Mouse (Mus musculus): Measurements from ENCODE around the gene Eps15. TPM values are rescaled to one million over a fixed set of nuclear protein-coding genes. Genes with fewer than 3 reads are reported as not detected.
A peak's percentile ranks its signal among the peaks of the same experiment; 100 is the strongest.
"Not testable (repeated sequence)": the region's sequence is repeated elsewhere in the genome, so short reads cannot be mapped to it uniquely, and the experiment has no call there.

Eps15 gene
- polyA plus RNA-seq, 1 experiment from 2014 or later, result 46.0 TPM

- Histone ChIP-seq H3K4me3 (replicated peaks; ENCODE audit: low read length) (no peak overlapping the region), H3K9ac (replicated peaks; ENCODE audit: low read depth, low read length) (no peak overlapping the region), H3K27ac (ENCODE audit: low read length) (no peak overlapping the region), H3K4me2 (ENCODE audit: low read length) (no peak overlapping the region), H3K27me3 (replicated peaks; ENCODE audit: control insufficient read depth, insufficient read depth, low read length) (no peaks in the 10 kb centered on the region), H3K36me3 (ENCODE audit: control insufficient read depth, insufficient read depth) (peaks cover 6% of the 10 kb centered on the region), H3K9me3 (ENCODE audit: control insufficient read depth, low read length) (no peaks in the 10 kb centered on the region), H3K4me1 (replicated peaks; ENCODE audit: control insufficient read depth, insufficient read depth, low read length) (no peaks in the 10 kb centered on the region)
- WGBS, result 95% methylated on average over 1 of the region's 1 CpGs
- no peak for ATAC-seq
Observed at GRCm38 (mm10) chr4:109378107-109378506, 98.0 kb downstream of the Eps15 start.

- Histone ChIP-seq H3K9me3 (ENCODE audit: control insufficient read depth, low read length) (no peaks in the 10 kb centered on the region), H3K9ac (replicated peaks; ENCODE audit: low read depth, low read length) (no peak overlapping the region), H3K36me3 (ENCODE audit: control insufficient read depth, insufficient read depth) (peaks cover 4% of the 10 kb centered on the region), H3K4me2 (ENCODE audit: low read length) (no peak overlapping the region), H3K27me3 (replicated peaks; ENCODE audit: control insufficient read depth, insufficient read depth, low read length) (no peaks in the 10 kb centered on the region), H3K4me3 (replicated peaks; ENCODE audit: low read length) (no peak overlapping the region), H3K27ac (ENCODE audit: low read length) (no peak overlapping the region), H3K4me1 (replicated peaks; ENCODE audit: control insufficient read depth, insufficient read depth, low read length) (peaks cover 2% of the 10 kb centered on the region; the same call in 1 of the 2 replicates)
- WGBS, result 55% methylated on average over 2 of the region's 2 CpGs
- no peak for ATAC-seq
Observed at GRCm38 (mm10) chr4:109382457-109382856, 102.4 kb downstream of the Eps15 start.

DNA sequence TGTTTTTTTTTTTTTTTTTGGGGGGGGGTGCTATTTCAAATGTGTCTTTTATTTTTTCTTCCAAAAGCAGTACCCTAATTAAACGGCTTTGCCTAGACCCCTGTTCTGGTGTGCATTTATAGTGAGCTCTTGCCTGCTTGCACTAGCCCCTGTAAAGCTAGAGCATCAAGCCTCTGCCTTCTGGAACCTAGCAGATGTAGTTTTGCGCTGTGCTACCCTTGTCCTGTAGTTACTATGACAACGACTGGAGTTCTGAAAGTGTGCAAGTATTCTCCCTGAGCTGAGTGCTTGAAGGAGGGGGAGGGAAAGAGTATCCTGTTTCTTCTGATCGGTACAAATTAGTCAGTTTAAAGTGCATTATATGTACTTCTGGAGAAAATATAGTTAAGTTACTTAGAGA lies 105.5 kb downstream of the Eps15 start:
- peak; percentile 67 for ATAC-seq

DNA sequence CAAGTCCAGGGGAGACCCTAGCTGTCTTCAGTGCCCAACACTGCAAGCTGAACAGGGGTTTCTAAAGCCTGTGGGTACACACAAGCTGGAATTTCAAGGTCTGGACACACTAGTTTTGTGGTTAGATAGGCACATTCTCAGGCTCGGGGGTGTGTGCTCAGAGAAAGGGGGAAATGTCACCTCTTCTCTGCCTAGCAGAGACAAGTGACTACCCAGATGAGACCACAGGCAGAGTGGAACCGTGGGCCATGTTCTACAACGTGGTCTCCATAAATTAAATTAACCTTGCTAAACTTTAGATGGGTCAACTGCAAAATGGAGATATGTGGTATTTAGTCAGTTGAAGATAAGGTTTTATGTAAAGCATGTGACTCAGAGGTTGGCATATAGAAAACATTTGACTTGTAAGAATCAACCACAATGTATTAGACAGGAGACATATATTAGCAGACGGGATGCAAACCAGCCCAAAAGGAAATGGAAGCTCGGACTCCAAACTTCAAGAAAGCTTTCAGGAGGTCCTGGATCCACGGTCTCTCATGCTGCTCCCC lies 113.2 kb downstream of the Eps15 start:
- Histone ChIP-seq H3K27me3 (replicated peaks; ENCODE audit: control insufficient read depth, insufficient read depth, low read length) (no peaks in the 10 kb centered on the region), H3K4me2 (ENCODE audit: low read length) (no peak overlapping the region), H3K36me3 (ENCODE audit: control insufficient read depth, insufficient read depth) (no peaks in the 10 kb centered on the region; the same call in 1 of the 2 replicates), H3K9me3 (ENCODE audit: control insufficient read depth, low read length) (no peaks in the 10 kb centered on the region), H3K4me1 (replicated peaks; ENCODE audit: control insufficient read depth, insufficient read depth, low read length) (peaks cover 5% of the 10 kb centered on the region; the same call in 1 of the 2 replicates), H3K9ac (replicated peaks; ENCODE audit: low read depth, low read length) (no peak overlapping the region), H3K4me3 (replicated peaks; ENCODE audit: low read length) (no peak overlapping the region), H3K27ac (ENCODE audit: low read length) (no peak overlapping the region)
- WGBS, result 85% methylated on average over 6 of the region's 6 CpGs
- no peak for ATAC-seq

More for the DNA sequence above, 105.5 kb downstream of the Eps15 start:
- H3K4me1 ChIP-seq (replicated peaks; ENCODE audit: control insufficient read depth, insufficient read depth, low read length), result peaks cover 2% of the 10 kb centered on the region; the same call in 1 of the 2 replicates
- 26% methylated on average over 4 of the region's 4 CpGs for WGBS
- no peaks in the 10 kb centered on the region; the same call in 1 of the 2 replicates for H3K36me3 ChIP-seq (ENCODE audit: control insufficient read depth, insufficient read depth)
- H3K9me3 ChIP-seq (ENCODE audit: control insufficient read depth, low read length), result no peaks in the 10 kb centered on the region
- no peak overlapping the region for H3K27ac ChIP-seq (ENCODE audit: low read length)
- no peak overlapping the region for H3K4me2 ChIP-seq (ENCODE audit: low read length)
- H3K9ac ChIP-seq (replicated peaks; ENCODE audit: low read depth, low read length), result no peak overlapping the region
- H3K27me3 ChIP-seq (replicated peaks; ENCODE audit: control insufficient read depth, insufficient read depth, low read length), result no peaks in the 10 kb centered on the region
- H3K4me3 ChIP-seq (replicated peaks; ENCODE audit: low read length), result no peak overlapping the region

- peak overlapping the region; percentile 29 for H3K4me2 ChIP-seq (ENCODE audit: low read length)
- 0 out of 2 replicates have a peak overlapping the region, but pooled peaks have one; percentile 15 for H3K9ac ChIP-seq (replicated peaks; ENCODE audit: low read depth, low read length)
- no peaks in the 10 kb centered on the region for H3K27me3 ChIP-seq (replicated peaks; ENCODE audit: control insufficient read depth, insufficient read depth, low read length)
- no peaks in the 10 kb centered on the region for H3K9me3 ChIP-seq (ENCODE audit: control insufficient read depth, low read length)
- no peaks in the 10 kb centered on the region; the same call in 1 of the 2 replicates for H3K36me3 ChIP-seq (ENCODE audit: control insufficient read depth, insufficient read depth)
- WGBS, result 12% methylated on average over 13 of the region's 13 CpGs
- ATAC-seq, result peak; percentile 47; the same call in 1 of the 2 replicates
- H3K27ac ChIP-seq (ENCODE audit: low read length), result no peak overlapping the region
- H3K4me1 ChIP-seq (replicated peaks; ENCODE audit: control insufficient read depth, insufficient read depth, low read length), result peaks cover 5% of the 10 kb centered on the region; the same call in 1 of the 2 replicates
- H3K4me3 ChIP-seq (replicated peaks; ENCODE audit: low read length), result no peak overlapping the region
Observed at GRCm38 (mm10) chr4:109393902-109394301, 113.8 kb downstream of the Eps15 start.

- H3K4me1 ChIP-seq (replicated peaks; ENCODE audit: control insufficient read depth, insufficient read depth, low read length), result peaks cover 5% of the 10 kb centered on the region; the same call in 1 of the 2 replicates
- H3K9ac ChIP-seq (replicated peaks; ENCODE audit: low read depth, low read length), result 0 out of 2 replicates have a peak overlapping the region, but pooled peaks have one; percentile 15
- no peaks in the 10 kb centered on the region for H3K27me3 ChIP-seq (replicated peaks; ENCODE audit: control insufficient read depth, insufficient read depth, low read length)
- no peak overlapping the region for H3K27ac ChIP-seq (ENCODE audit: low read length)
- H3K4me3 ChIP-seq (replicated peaks; ENCODE audit: low read length), result no peak overlapping the region
- H3K36me3 ChIP-seq (ENCODE audit: control insufficient read depth, insufficient read depth), result no peaks in the 10 kb centered on the region; the same call in 1 of the 2 replicates
- peak overlapping the region; percentile 29 for H3K4me2 ChIP-seq (ENCODE audit: low read length)
- H3K9me3 ChIP-seq (ENCODE audit: control insufficient read depth, low read length), result no peaks in the 10 kb centered on the region
- 30% methylated on average over 13 of the region's 13 CpGs for WGBS
- peak; percentile 6; the same call in 1 of the 2 replicates for ATAC-seq
Observed at GRCm38 (mm10) chr4:109394314-109395074, 114.4 kb downstream of the Eps15 start.

- Histone ChIP-seq H3K27ac (ENCODE audit: low read length) (no peak overlapping the region), H3K4me1 (replicated peaks; ENCODE audit: control insufficient read depth, insufficient read depth, low read length) (no peaks in the 10 kb centered on the region), H3K9me3 (ENCODE audit: control insufficient read depth, low read length) (no peaks in the 10 kb centered on the region), H3K27me3 (replicated peaks; ENCODE audit: control insufficient read depth, insufficient read depth, low read length) (no peaks in the 10 kb centered on the region), H3K9ac (replicated peaks; ENCODE audit: low read depth, low read length) (no peak overlapping the region), H3K4me3 (replicated peaks; ENCODE audit: low read length) (no peak overlapping the region), H3K4me2 (ENCODE audit: low read length) (no peak overlapping the region), H3K36me3 (ENCODE audit: control insufficient read depth, insufficient read depth) (no peaks in the 10 kb centered on the region)
- WGBS, result 70% methylated on average over 10 of the region's 10 CpGs
- ATAC-seq, result peak; percentile 45; the same call in 1 of the 2 replicates
Observed at GRCm38 (mm10) chr4:109400366-109400980, 120.4 kb downstream of the Eps15 start.

GRCm38 (mm10) chr4:109401176-109401689 lies 121.2 kb downstream of the Eps15 start:
- no peak overlapping the region for H3K27ac ChIP-seq (ENCODE audit: low read length)
- no peak overlapping the region for H3K9ac ChIP-seq (replicated peaks; ENCODE audit: low read depth, low read length)
- H3K9me3 ChIP-seq (ENCODE audit: control insufficient read depth, low read length), result no peaks in the 10 kb centered on the region
- peaks cover 5% of the 10 kb centered on the region for H3K4me1 ChIP-seq (replicated peaks; ENCODE audit: control insufficient read depth, insufficient read depth, low read length)
- WGBS, result 69% methylated on average over 5 of the region's 5 CpGs
- H3K27me3 ChIP-seq (replicated peaks; ENCODE audit: control insufficient read depth, insufficient read depth, low read length), result no peaks in the 10 kb centered on the region
- no peaks in the 10 kb centered on the region for H3K36me3 ChIP-seq (ENCODE audit: control insufficient read depth, insufficient read depth)
- H3K4me2 ChIP-seq (ENCODE audit: low read length), result no peak overlapping the region
- no peak overlapping the region for H3K4me3 ChIP-seq (replicated peaks; ENCODE audit: low read length)
- no peak for ATAC-seq

GRCm38 (mm10) chr4:109404908-109405307 lies 124.8 kb downstream of the Eps15 start:
- not testable (repeated sequence) for H3K4me1 ChIP-seq (replicated peaks; ENCODE audit: control insufficient read depth, insufficient read depth, low read length); H3K4me2 ChIP-seq (ENCODE audit: low read length); H3K9ac ChIP-seq (replicated peaks; ENCODE audit: low read depth, low read length); ATAC-seq; H3K4me3 ChIP-seq (replicated peaks; ENCODE audit: low read length); H3K27ac ChIP-seq (ENCODE audit: low read length); H3K9me3 ChIP-seq (ENCODE audit: control insufficient read depth, low read length); H3K27me3 ChIP-seq (replicated peaks; ENCODE audit: control insufficient read depth, insufficient read depth, low read length); H3K36me3 ChIP-seq (ENCODE audit: control insufficient read depth, insufficient read depth)
- WGBS, result 87% methylated on average over 3 of the region's 3 CpGs
